Mouse (Mus musculus): Measurements from ENCODE around the gene Med16. TPM values are rescaled to one million over a fixed set of nuclear protein-coding genes. Genes with fewer than 3 reads are reported as not detected.

Gene Med16
- polyA plus RNA-seq, 1 experiment, result 163 TPM

DNA sequence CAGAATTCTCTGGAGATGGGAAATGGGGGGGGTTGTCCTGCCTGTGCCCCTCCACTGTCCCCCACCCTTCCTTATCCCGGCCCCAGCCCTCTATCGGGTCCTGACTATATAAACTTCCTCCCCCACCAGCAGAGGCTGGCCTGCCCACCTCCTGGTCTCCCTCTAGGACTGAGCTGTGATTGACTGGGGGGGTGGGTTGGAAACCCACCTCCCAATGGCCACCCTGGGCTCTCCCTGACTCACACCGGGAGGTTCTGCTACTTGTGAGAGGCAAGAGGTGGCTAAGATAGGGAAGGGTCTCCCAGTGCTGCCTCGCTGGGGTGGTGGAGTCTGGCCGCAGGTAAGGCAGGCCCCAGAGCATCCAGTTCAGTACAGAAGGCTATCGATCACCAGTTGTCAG lies 38.8 kb upstream of the Med16 start:
- TF ChIP-seq CTCF (IDR thresholded peaks at IDR 0.05; ENCODE audit: control insufficient read depth, insufficient read depth, insufficient replicate concordance, low read depth, low read length) (no peak), POLR2A (IDR thresholded peaks at IDR 0.05; ENCODE audit: control insufficient read depth, low read depth, low read length) (no peak)
- no peak overlapping the region for H3K27ac ChIP-seq (ENCODE audit: control insufficient read depth, insufficient read depth, low read depth, low read length)
- H3K36me3 ChIP-seq (ENCODE audit: control insufficient read depth, insufficient read depth, low read length), result no peaks in the 10 kb centered on the region
- no peaks in the 10 kb centered on the region for H3K27me3 ChIP-seq (ENCODE audit: control insufficient read depth, insufficient read depth, low read length)
- H3K4me1 ChIP-seq (ENCODE audit: control insufficient read depth, insufficient read depth, low read length), result no peaks in the 10 kb centered on the region
- no peak overlapping the region for H3K4me3 ChIP-seq (ENCODE audit: control insufficient read depth, low read depth, low read length)

DNA sequence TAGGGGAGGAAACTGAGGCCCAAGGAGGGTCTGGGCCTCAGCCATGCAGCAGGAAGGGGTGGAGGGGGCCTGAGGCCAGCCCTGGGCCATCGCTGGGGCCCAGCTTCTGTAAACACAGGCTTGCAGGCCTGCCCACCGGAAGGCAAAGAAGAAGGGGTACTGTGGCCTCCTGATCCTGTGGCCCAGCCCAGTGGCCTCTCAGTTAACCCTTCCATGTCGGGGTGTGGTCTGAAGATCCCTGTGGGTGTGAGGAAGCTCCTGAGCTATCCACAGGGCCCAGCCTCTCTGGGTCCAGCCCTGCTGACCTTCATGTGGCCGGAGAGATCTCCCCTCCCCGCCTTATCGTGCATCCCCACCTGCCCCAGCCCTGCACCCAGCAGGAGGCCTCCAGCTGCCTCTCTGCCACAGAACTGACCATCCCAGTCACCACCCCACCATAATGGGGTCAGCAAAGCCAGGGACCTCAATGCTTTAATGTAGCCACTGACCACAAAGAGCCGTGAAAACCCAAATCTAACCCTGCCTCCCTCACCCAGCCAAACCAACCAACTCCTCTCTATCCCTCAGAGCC lies 38.1 kb upstream of the Med16 start:
- TF ChIP-seq POLR2A (IDR thresholded peaks at IDR 0.05; ENCODE audit: control insufficient read depth, low read depth, low read length) (no peak), CTCF (IDR thresholded peaks at IDR 0.05; ENCODE audit: control insufficient read depth, insufficient read depth, insufficient replicate concordance, low read depth, low read length) (no peak)
- Histone ChIP-seq H3K36me3 (ENCODE audit: control insufficient read depth, insufficient read depth, low read length) (no peaks in the 10 kb centered on the region), H3K27me3 (ENCODE audit: control insufficient read depth, insufficient read depth, low read length) (no peaks in the 10 kb centered on the region), H3K27ac (ENCODE audit: control insufficient read depth, insufficient read depth, low read depth, low read length) (no peak overlapping the region), H3K4me3 (ENCODE audit: control insufficient read depth, low read depth, low read length) (no peak overlapping the region), H3K4me1 (ENCODE audit: control insufficient read depth, insufficient read depth, low read length) (no peaks in the 10 kb centered on the region)

DNA sequence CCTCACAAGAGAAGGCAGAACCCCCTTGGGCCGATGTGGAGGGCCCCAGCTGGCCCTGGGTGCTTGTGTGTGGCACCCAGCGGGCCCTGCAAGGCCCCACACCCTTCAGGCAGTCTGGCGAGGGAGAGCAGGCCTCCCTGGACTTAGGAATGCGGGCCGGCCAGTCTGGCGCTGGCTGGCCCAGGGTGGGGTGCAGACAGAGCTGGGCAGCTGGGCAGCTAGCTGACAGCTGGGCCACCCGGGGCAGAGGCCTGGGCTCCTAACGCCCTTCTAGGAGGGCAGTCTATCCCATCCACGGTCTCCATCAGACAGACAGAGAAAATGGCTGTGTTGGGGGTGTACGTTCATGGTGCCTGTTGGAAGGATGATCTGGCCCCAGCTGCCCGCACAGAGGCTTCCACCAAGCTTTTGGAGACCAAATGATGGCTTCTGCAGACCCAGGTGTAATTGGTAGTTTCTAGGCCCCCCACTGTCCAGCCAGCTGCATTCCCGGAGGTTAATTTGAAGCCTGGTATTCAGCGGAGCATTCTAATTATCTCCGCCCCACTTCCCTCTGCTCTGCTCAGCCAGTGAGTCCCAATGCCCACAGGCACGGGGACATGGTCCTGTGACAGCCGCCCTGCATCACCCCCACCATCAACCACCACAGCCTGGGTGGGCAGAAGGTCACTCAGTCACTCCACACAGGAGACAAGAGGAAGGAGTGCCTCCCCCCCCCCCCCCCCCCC lies 36.9 kb upstream of the Med16 start:
- TF ChIP-seq POLR2A (IDR thresholded peaks at IDR 0.05; ENCODE audit: control insufficient read depth, low read depth, low read length), result no peak
- no peak for TF ChIP-seq CTCF (IDR thresholded peaks at IDR 0.05; ENCODE audit: control insufficient read depth, insufficient read depth, insufficient replicate concordance, low read depth, low read length)
- H3K4me3 ChIP-seq (ENCODE audit: control insufficient read depth, low read depth, low read length), result no peak overlapping the region
- H3K4me1 ChIP-seq (ENCODE audit: control insufficient read depth, insufficient read depth, low read length), result no peaks in the 10 kb centered on the region
- H3K27me3 ChIP-seq (ENCODE audit: control insufficient read depth, insufficient read depth, low read length), result no peaks in the 10 kb centered on the region
- no peak overlapping the region for H3K27ac ChIP-seq (ENCODE audit: control insufficient read depth, insufficient read depth, low read depth, low read length)
- no peaks in the 10 kb centered on the region for H3K36me3 ChIP-seq (ENCODE audit: control insufficient read depth, insufficient read depth, low read length)

DNA sequence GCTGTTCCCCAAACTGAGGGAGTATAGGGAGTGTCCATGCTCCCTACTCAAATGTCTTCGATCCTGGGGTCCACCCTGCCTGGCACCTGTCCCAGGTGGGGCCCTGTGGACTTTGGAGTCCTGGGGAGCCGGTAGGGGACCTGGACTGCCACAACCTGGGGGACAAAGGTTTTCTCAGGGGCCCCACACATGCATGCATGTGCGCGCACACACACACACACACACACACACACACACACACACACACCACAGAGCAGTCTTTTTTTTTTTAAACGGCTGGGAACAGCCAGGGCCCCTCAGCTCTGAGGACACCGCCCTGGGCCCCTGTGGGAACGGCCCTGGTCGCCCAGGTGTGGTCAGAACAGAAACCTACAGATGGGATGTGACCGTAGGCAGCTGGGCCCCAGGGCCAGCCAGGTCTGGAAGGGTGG lies 34.8 kb upstream of the Med16 start:
- Histone ChIP-seq H3K36me3 (ENCODE audit: control insufficient read depth, insufficient read depth, low read length) (no peaks in the 10 kb centered on the region), H3K27ac (ENCODE audit: control insufficient read depth, insufficient read depth, low read depth, low read length) (no peak overlapping the region), H3K4me3 (ENCODE audit: control insufficient read depth, low read depth, low read length) (no peak overlapping the region), H3K27me3 (ENCODE audit: control insufficient read depth, insufficient read depth, low read length) (no peaks in the 10 kb centered on the region), H3K4me1 (ENCODE audit: control insufficient read depth, insufficient read depth, low read length) (no peaks in the 10 kb centered on the region)
- no peak for TF ChIP-seq CTCF (IDR thresholded peaks at IDR 0.05; ENCODE audit: control insufficient read depth, insufficient read depth, insufficient replicate concordance, low read depth, low read length)

DNA sequence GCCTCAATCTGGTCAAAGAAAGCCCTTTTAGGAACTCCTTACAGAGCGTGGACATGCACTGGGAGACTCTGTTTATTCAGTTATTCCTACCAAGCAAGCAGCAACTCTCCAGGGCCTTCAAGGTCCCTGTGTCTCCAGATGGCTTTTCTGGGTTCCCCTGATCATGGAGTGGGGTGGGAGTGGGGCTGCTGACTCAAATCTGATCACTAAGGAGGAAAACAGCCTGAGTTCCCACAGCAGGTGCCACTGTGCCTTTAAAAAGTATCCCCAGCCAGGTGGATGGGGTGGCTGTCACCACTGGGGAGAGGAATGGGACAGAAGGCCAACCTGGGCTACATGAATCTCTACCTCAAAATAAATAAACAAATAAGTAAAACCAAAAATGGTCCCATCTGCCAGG lies 34.3 kb upstream of the Med16 start:
- Histone ChIP-seq H3K36me3 (ENCODE audit: control insufficient read depth, insufficient read depth, low read length) (no peaks in the 10 kb centered on the region), H3K27ac (ENCODE audit: control insufficient read depth, insufficient read depth, low read depth, low read length) (no peak overlapping the region), H3K4me1 (ENCODE audit: control insufficient read depth, insufficient read depth, low read length) (no peaks in the 10 kb centered on the region), H3K27me3 (ENCODE audit: control insufficient read depth, insufficient read depth, low read length) (no peaks in the 10 kb centered on the region), H3K4me3 (ENCODE audit: control insufficient read depth, low read depth, low read length) (no peak overlapping the region)
- TF ChIP-seq POLR2A (IDR thresholded peaks at IDR 0.05; ENCODE audit: control insufficient read depth, low read depth, low read length) (no peak), CTCF (IDR thresholded peaks at IDR 0.05; ENCODE audit: control insufficient read depth, insufficient read depth, insufficient replicate concordance, low read depth, low read length) (no peak)

DNA sequence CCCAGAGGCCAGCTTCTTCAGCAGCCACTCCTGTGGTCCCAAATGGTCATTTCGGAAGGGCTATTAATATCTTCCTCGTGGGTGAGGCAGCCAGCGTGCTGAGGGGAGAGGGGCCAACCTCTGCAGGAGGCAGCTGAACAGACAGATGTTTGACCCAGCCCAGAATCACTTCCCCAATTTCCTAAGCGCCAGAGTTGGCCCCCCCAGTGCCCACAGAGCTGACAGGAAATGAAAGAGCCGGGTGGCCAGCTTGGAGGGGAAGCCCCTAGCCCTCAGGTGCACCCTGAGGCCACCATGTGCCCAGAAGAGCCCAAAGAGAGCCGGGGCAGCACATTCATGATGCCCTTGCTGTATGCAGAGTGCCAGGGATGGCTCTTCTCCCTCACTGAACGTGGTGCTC lies 32.0 kb upstream of the Med16 start:
- no peaks in the 10 kb centered on the region for H3K27me3 ChIP-seq (ENCODE audit: control insufficient read depth, insufficient read depth, low read length)
- no peak for TF ChIP-seq POLR2A (IDR thresholded peaks at IDR 0.05; ENCODE audit: control insufficient read depth, low read depth, low read length)
- TF ChIP-seq CTCF (IDR thresholded peaks at IDR 0.05; ENCODE audit: control insufficient read depth, insufficient read depth, insufficient replicate concordance, low read depth, low read length), result no peak
- H3K4me3 ChIP-seq (ENCODE audit: control insufficient read depth, low read depth, low read length), result no peak overlapping the region
- H3K4me1 ChIP-seq (ENCODE audit: control insufficient read depth, insufficient read depth, low read length), result peaks cover 8% of the 10 kb centered on the region
- no peak overlapping the region for H3K27ac ChIP-seq (ENCODE audit: control insufficient read depth, insufficient read depth, low read depth, low read length)
- no peaks in the 10 kb centered on the region for H3K36me3 ChIP-seq (ENCODE audit: control insufficient read depth, insufficient read depth, low read length)

DNA sequence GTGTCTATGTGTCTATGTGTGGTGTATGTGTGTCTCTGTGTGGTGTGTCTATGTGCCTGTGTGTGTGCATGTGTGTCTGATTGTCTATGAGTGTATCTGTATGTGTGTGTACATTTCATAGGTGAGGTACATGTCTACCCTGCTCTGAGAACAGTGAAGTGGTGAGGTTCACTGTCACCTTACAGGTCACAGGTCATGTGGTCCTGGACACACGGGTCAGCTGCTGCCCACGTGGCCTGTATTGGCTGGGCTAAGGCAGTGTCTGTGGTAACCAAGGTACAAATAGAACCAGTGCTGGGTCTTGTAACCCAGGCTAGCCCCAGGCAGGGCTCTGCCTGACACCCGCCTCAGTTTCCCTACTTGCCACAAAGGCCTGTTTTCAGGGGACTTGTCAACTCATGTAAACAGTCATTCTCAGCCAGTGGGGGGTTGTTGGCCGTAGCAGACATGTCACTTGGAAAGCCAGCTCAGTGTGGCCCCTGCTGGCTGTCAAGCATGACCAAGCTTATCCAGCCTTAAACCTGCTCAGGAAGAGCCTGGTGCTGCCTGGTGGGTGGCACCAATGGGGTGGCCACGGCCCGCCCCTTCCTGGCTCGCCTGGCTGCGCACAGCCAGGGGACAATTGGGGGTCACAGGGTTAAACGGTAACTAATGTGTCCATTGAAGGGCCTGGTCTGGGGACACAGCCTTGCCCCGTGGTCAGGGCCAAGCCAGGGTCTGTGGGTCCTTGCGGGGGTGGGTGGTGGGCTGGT lies 29.2 kb upstream of the Med16 start:
- Histone ChIP-seq H3K27me3 (ENCODE audit: control insufficient read depth, insufficient read depth, low read length) (no peaks in the 10 kb centered on the region), H3K4me1 (ENCODE audit: control insufficient read depth, insufficient read depth, low read length) (peaks cover 23% of the 10 kb centered on the region), H3K4me3 (ENCODE audit: control insufficient read depth, low read depth, low read length) (no peak overlapping the region), H3K36me3 (ENCODE audit: control insufficient read depth, insufficient read depth, low read length) (no peaks in the 10 kb centered on the region), H3K27ac (ENCODE audit: control insufficient read depth, insufficient read depth, low read depth, low read length) (no peak overlapping the region)
- TF ChIP-seq POLR2A (IDR thresholded peaks at IDR 0.05; ENCODE audit: control insufficient read depth, low read depth, low read length) (no peak), CTCF (IDR thresholded peaks at IDR 0.05; ENCODE audit: control insufficient read depth, insufficient read depth, insufficient replicate concordance, low read depth, low read length) (no peak)

All from testis, adult 2 months (tissue).